Mouse (Mus musculus) right cerebral cortex, adult 18-20 months (tissue): Measurements from ENCODE around the gene Ccdc97.
A peak's percentile ranks its signal among the peaks of the same experiment; 100 is the strongest.
"Not testable (repeated sequence)": the region's sequence is repeated elsewhere in the genome, so short reads cannot be mapped to it uniquely, and the experiment has no call there.

Source experiments
- DNase-seq: peaks from one replicate; pipeline ENCODE4 v3.0.0; 2022; ENCODE audit warnings: mixed read lengths

The Ccdc97 gene

GRCm38 (mm10) chr7:25718788-25719417 lies at the start of gene Ccdc97:
Gene Ccdc97 (minus strand): TSS chr7:25719088.
- DNase-seq = peak; percentile 96

DNA sequence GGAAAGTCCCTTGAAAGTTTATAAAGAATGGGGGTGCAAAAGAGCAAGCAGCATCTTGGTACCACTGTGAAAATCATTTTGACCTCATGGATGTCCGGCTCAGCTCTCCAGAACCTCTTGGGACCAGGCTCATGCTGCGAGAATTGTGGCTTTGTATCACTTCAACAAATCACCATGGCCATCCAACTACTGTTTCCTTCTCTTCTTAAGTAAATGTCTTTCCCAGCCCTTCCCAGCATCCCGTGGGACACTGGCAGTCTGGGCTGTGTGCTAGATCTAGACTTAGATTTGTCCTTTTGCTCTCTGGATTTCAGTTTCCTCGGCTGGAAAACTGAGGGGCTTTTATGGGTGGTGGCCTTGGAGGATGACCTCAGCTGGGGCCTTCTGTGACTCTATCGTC lies 49.3 kb upstream of the Ccdc97 start:
- DNase-seq = no peak

GRCm38 (mm10) chr7:25766108-25766507 lies 47.2 kb upstream of the Ccdc97 start:
- DNase-seq = no peak

DNA sequence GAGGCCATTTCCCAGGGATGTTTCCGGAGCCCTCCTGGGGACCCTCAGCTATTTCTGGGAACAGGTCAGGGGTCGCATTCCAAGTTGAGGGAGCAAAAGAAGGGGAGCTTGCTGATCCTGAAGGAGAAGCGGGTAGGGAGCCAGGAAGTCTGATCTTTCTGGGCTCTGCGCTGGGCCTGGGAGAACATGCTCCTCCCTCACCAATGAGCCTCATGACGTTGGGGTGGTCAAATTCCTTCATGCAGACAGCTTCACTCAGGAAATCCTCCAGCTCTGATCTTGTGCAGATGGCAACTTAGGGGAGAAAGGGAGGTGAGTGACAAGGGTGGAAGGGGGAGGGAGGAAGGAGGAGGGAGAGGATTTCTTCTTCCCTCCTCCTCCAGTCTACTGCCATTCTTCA lies 45.3 kb upstream of the Ccdc97 start:
- no peak for DNase-seq

DNA sequence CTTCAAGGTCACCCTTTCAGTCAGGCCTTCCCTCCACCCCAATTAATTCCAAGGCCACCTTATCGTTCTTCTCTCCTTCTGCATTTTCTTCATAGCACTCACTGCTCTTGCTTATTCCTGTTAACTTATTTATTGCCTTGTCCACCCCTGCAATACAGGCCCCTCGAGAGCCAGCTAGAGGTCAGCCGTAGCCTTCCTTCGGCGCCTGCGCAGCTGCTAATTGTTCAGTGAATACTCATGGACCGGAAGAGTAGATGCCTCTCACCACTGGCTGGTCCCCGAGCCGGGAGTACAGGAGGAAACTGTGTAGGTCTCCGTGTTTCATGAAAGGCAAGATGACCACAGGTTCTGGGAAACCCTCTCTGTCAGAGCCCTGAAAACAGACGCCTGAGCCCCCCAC lies 44.8 kb upstream of the Ccdc97 start:
- no peak for DNase-seq

- no peak for DNase-seq
Measured at GRCm38 (mm10) chr7:25761354-25761753, 42.5 kb upstream of the Ccdc97 start.

DNA sequence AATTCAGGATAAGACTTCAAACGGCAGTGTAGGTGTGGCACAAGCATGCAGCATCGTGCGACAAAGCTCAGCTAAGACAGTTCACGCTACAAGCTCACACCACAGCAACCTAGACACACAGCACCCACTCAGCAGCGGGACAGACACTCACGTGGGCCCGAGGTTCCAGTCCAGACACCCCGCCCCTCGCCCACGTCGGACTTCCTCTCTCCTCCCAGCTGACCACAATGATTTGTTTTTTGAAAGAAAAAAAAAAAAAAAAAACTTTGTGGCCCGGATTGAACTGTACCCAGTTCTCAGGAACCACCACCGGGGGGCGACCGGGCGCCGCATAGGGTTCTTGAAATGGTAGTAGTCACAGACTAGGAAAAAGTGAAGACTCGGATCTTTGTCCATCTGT lies 37.1 kb upstream of the Ccdc97 start:
- peak; percentile 86 for DNase-seq

- DNase-seq = peak; percentile 66
Measured at GRCm38 (mm10) chr7:25755468-25755833, 36.6 kb upstream of the Ccdc97 start.

DNA sequence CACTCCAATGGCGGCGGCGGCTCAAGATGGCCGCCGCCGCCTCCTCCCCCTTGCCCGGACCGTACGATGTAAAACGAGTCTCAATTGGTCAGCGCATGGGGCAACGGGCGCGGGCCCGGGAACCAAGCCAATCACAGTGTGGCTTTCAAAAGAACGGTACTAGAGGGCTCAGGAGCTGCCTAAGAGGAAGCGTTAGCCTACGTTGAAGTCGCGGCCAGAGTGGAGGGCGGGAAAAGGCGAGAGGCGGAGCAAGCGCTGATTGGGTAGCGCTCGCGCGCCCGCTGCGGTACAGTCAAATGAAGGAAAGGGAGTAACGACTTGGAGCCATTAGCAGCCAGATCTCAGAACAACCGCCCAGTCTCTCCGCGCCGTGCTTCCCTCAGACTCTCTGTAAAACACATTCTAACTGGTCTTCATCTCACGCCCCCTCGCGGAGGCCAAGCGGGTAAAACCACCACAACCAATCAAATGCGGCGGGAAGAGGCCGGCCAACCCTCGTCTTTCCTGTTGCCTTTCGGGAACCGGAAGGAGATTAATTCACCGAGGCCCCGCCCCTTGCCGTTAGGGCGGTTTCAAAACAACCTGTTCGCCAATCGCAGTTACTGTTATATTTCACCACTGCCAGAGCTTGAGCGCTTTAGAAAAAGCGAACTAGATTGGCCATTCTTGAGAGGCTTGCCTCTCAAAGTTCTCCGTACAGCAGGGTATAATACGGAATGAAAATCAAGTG lies 36.0 kb upstream of the Ccdc97 start, which contains the start of gene Hnrnpul1:
TSS of gene Hnrnpul1 (minus strand) at position 20 of the 730 bp plus-strand sequence.
- DNase-seq = peak; percentile 99

DNA sequence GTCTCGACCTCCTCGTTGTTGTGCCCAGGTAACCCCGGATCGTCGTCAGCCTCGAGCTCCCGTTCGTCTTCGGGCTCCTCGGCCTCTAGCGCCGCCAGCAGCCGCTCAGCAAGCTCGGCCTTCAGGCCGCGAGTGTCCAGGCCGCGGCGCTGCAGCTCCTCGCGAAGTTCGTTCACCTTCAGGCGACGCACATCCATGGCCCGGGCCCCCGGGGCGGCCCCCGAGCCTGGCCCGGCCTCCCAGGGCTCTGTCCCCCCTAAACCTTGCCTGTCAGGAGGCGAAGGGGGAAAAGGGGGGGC lies 35.5 kb upstream of the Ccdc97 start:
- no peak for DNase-seq

GRCm38 (mm10) chr7:25753643-25754438 lies 35.0 kb upstream of the Ccdc97 start:
- no peak for DNase-seq

GRCm38 (mm10) chr7:25753076-25753475 lies 34.2 kb upstream of the Ccdc97 start:
- DNase-seq = no peak

DNA sequence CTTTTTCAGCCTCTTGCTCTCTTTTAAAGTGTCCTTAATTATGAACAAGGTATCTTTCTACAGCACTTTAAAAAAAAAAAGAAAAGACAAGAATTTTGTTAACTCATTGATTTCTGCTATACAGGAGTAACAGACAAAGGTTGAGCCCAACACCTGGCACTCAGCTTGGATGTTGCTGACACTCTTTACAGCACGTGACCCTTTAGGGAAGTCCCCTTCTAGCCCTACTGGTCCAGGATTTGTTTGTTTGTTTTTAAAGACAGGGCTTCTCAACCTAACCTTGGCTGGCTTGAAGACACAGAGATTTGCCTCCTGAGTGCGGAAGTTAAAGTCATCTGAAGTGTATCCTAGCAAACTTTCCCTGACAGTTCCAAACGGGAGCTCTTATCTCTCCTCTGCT lies 28.0 kb upstream of the Ccdc97 start:
- DNase-seq = no peak

DNA sequence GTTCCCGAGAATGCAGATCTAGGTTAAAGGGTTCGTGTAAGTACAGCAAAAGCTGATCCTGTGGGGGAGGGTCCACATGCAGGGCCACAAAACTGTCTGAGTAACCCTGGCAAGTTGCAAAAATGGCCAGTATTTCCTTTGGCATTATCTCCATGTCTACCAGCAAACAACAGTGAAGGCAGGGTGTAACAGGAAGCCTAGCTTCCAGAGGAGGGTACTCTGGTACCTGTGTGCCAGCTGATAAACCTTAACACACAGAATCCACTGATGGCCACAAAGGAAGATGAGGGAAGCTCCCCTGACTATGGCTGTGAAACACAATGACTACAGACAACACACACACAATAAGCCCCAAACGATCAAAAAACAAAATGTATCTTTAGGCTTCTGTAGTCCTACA lies 19.4 kb upstream of the Ccdc97 start:
- no peak for DNase-seq

- DNase-seq = no peak
Measured at GRCm38 (mm10) chr7:25736920-25737319, 18.0 kb upstream of the Ccdc97 start.

DNA sequence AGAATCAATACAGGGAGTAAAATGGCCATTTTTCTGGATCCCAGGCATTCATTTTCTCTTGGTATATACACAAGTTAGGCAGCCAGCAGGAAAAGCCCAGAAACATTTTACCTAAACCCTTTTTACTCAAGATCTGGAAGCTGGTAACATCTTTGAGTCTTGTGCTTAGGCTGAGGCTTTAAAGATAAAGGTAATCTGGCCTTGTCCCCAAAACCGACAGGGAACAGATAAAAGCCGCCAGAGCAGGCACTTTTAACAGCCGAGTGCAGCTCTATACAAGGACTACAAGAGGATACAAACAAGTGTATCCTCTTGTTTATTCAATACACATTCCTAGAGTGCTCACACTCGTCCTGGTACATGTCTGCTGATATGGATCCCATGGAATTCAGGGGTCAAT lies 16.1 kb upstream of the Ccdc97 start:
- DNase-seq = no peak

- DNase-seq = no peak
Measured at GRCm38 (mm10) chr7:25731294-25732055, 12.6 kb upstream of the Ccdc97 start.

GRCm38 (mm10) chr7:25729862-25730261 lies 11.0 kb upstream of the Ccdc97 start:
- no peak for DNase-seq

DNA sequence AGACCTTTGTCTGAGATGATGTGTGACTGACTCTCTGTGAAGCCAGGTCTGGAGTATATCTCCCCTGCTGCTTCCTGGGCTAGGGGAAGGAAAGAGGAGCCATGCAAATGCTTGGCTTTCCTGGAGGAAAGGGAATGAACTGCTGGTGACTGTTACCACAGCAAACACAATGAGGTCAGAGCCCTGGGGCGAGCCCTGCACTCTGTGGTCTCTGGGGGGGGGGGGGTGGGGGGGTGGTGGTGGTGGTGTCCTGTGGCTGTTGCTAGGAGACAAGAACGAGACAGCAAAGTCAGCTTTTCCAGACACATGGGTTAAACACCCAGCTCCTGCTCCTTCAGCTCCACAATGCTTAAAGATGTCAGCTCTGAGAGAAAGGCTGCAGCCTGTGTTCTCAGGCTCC lies 10.5 kb upstream of the Ccdc97 start:
- DNase-seq = no peak

DNA sequence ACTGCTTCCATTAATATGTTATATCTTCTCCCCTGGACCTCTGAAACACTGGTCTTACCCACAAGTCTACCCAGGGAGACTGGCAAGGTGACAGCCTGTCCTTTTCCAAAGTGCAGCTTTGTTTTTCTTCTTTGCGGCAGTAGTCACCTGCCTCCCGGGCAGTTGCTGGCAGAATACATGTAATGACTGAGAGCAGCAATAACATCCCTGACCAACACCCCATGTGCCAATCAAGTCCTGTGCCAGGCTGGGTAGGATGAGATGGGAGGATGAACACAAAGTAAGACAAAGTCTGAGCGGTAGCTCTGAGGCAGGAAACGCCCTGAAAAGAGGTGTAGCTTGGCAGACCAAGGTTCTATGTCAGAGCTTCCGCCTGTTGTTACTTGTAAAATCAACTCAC lies 8.9 kb upstream of the Ccdc97 start:
- no peak for DNase-seq

DNA sequence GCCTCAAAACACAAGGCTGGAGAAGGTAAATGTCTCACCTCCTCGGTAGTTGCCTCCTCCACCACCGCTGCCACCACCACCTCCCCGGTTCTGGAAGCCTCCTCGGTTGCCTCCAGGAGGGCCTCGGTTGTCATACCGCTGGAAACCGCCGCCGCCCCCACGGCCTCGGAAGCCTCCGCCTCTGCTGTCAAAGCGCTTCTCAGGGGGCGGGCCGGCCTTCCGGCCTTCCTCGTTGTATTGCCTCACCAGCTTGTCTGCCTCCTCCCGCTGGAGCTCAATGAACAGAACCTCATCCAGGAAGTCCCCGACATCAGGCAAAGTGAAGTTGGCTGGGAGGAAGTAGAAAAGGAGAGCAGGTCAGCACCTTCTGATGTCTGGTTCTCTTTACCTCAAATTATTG lies 7.0 kb upstream of the Ccdc97 start:
- peak; percentile 57 for DNase-seq

DNA sequence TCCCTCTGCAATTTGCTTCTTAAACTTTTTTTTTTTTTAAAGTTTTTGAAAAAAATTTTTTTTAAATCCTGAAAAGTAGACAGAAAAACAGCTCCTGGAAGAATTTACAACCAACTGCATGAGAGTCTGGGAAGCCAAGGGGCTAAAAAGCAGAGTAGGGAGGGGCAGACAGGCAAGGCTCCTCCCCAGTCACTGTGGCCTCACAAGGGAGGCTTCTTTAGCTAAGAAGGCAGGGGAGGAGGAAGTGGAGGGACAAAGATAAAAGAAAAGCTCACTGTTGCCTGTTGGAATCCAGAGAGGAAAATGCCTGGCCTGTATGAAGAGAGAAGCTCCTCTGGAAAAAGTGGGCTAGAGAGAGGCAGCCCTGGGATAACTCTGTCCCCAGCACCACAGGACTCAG lies 2.9 kb upstream of the Ccdc97 start:
- DNase-seq = not testable (repeated sequence)

- DNase-seq = no peak
Measured at GRCm38 (mm10) chr7:25720760-25721159, 1.9 kb upstream of the Ccdc97 start.
